Mouse (Mus musculus) midbrain, embryonic 16.5 days (tissue): ENCODE data around the gene Adgre5. TPM values are rescaled to one million over a fixed set of nuclear protein-coding genes. Genes with fewer than 3 reads are reported as not detected.

Source experiments
- ATAC-seq: fragments of 200-750 bp; cut with Nextera tagmentation; 2 replicates; pipeline ENCODE4 v1.8.0; 2017; ENCODE audit warnings: moderate TSS enrichment
- H3K27ac ChIP-seq: fragments of 300-500 bp; sonication (generic); 2 replicates; pipeline ENCODE4 v1.5.1; 2014; ENCODE audit warnings: mild to moderate bottlenecking, low read length, mixed read lengths
- H3K27me3 ChIP-seq: fragments of 300-500 bp; sonication (generic); 2 replicates; pipeline ENCODE4 v1.6.1; 2014; ENCODE audit warnings: low read depth, low read length, mixed read lengths; ENCODE audit not compliant: control insufficient read depth, insufficient read depth
- H3K36me3 ChIP-seq: fragments of 300-500 bp; sonication (generic); 2 replicates; pipeline ENCODE4 v1.6.1; 2014; ENCODE audit warnings: mild to moderate bottlenecking, low read length, moderate library complexity, mixed read lengths; ENCODE audit not compliant: control insufficient read depth, insufficient read depth
- H3K4me1 ChIP-seq: fragments of 300-500 bp; sonication (generic); 2 replicates; pipeline ENCODE4 v1.6.1; 2014; ENCODE audit warnings: mild to moderate bottlenecking, low read length, mixed read lengths; ENCODE audit not compliant: control insufficient read depth, insufficient read depth
- H3K4me2 ChIP-seq: fragments of 300-500 bp; sonication (generic); 2 replicates; pipeline ENCODE4 v1.6.1; 2014; ENCODE audit warnings: mild to moderate bottlenecking, low read length, mixed read lengths
- H3K4me3 ChIP-seq: fragments of 300-500 bp; sonication (generic); 2 replicates; pipeline ENCODE4 v1.5.1; 2014; ENCODE audit warnings: low read depth, mild to moderate bottlenecking, low read length, moderate library complexity, mixed read lengths
- H3K9ac ChIP-seq: fragments of 300-500 bp; sonication (generic); 2 replicates; pipeline ENCODE4 v1.6.1; 2014; ENCODE audit warnings: low read depth, low read length, mixed read lengths
- H3K9me3 ChIP-seq: fragments of 300-500 bp; sonication (generic); replicated peaks from 2 replicates; pipeline ENCODE4 v1.6.1; 2014; ENCODE audit warnings: mild to moderate bottlenecking, low read length, mixed read lengths; ENCODE audit not compliant: control insufficient read depth, poor library complexity, severe bottlenecking
- WGBS: fragments of 180-500 bp; shearing (Covaris S2); extraction: QIAGEN DNeasy Blood & Tissue Kit; methylation state at CpG from one replicate; pipeline ENCODE4 v1.1.7; 2014; 5-methylcytosine and 5-hydroxymethylcytosine counted together
- polyA plus RNA-seq: library from polyadenylated mRNA; unstranded; fragments of >200 nt; fragmentation: Nextera tagmentation; extraction: Ambion mirVana; gene quantifications from 2 replicates; pipeline ENCODE4 v1.2.1, GENCODE M21; 2015

Gene Adgre5
- 10.9 and 11.2 TPM in 2 replicates for polyA plus RNA-seq

- under 1% methylated on average over 47 of the region's 56 CpGs for WGBS
- Histone ChIP-seq H3K4me2 (peak within 1 kb of the TSS; percentile 90), H3K27ac (peak within 1 kb of the TSS; percentile 18; the same call in 1 of the 2 replicates), H3K9me3 (no peaks in the 10 kb centered on the region), H3K27me3 (peaks cover 21% of the 10 kb centered on the region), H3K36me3 (no peaks in the 10 kb centered on the region), H3K9ac (peak within 1 kb of the TSS; percentile 68), H3K4me3 (peak within 1 kb of the TSS; percentile 47), H3K4me1 (peaks cover 4% of the 10 kb centered on the region; the same call in 1 of the 2 replicates)
- ATAC-seq: no peak
These were observed at the start of gene Adgre5 for GRCm38 (mm10) chr8:83740976-83741741. Adgre5 (minus strand) TSS chr8:83741326.

GRCm38 (mm10) chr8:83789826-83790225, 48.7 kb upstream of the Adgre5 start:
- Histone ChIP-seq H3K4me3 (no peak overlapping the region), H3K36me3 (no peaks in the 10 kb centered on the region), H3K27me3 (no peaks in the 10 kb centered on the region), H3K27ac (no peak overlapping the region), H3K9ac (no peak overlapping the region), H3K4me1 (no peaks in the 10 kb centered on the region), H3K4me2 (no peak overlapping the region), H3K9me3 (no peaks in the 10 kb centered on the region)
- 83% methylated on average over 4 of the region's 4 CpGs for WGBS
- ATAC-seq: no peak

- 80% methylated on average over 10 of the region's 10 CpGs for WGBS
- no peak overlapping the region for H3K4me2 ChIP-seq
These were observed 43.9 kb upstream of the Adgre5 start for GRCm38 (mm10) chr8:83785046-83785445.

GRCm38 (mm10) chr8:83782832-83783558, 41.9 kb upstream of the Adgre5 start:
- H3K27me3 ChIP-seq: no peaks in the 10 kb centered on the region
- no peaks in the 10 kb centered on the region for H3K9me3 ChIP-seq
- peak overlapping the region; percentile 13 for H3K4me3 ChIP-seq
- H3K27ac ChIP-seq: peak overlapping the region; percentile 64
- no peaks in the 10 kb centered on the region for H3K36me3 ChIP-seq
- peak; percentile 91 for ATAC-seq
- peak overlapping the region; percentile 45 for H3K4me2 ChIP-seq
- H3K4me1 ChIP-seq: peaks cover 7% of the 10 kb centered on the region; the same call in 1 of the 2 replicates
- WGBS: 11% methylated on average over 28 of the region's 28 CpGs
- H3K9ac ChIP-seq: no peak overlapping the region

More at GRCm38 (mm10) chr8:83785046-83785445, 43.9 kb upstream of the Adgre5 start:
- Histone ChIP-seq H3K9me3 (no peaks in the 10 kb centered on the region), H3K27ac (no peak overlapping the region), H3K27me3 (no peaks in the 10 kb centered on the region), H3K4me1 (peaks cover 7% of the 10 kb centered on the region; the same call in 1 of the 2 replicates), H3K36me3 (no peaks in the 10 kb centered on the region), H3K4me3 (no peak overlapping the region), H3K9ac (no peak overlapping the region)
- no peak for ATAC-seq

- Histone ChIP-seq H3K4me2 (no peak overlapping the region), H3K9ac (no peak overlapping the region), H3K27ac (no peak overlapping the region), H3K4me1 (peaks cover 7% of the 10 kb centered on the region; the same call in 1 of the 2 replicates), H3K36me3 (no peaks in the 10 kb centered on the region), H3K4me3 (no peak overlapping the region), H3K9me3 (no peaks in the 10 kb centered on the region), H3K27me3 (no peaks in the 10 kb centered on the region)
- ATAC-seq: no peak
- 71% methylated on average over 5 of the region's 5 CpGs for WGBS
These were observed 38.5 kb upstream of the Adgre5 start for GRCm38 (mm10) chr8:83779610-83780009.

- H3K4me2 ChIP-seq: no peak overlapping the region
- H3K27me3 ChIP-seq: no peaks in the 10 kb centered on the region
- no peak for ATAC-seq
- 81% methylated on average over 3 of the region's 3 CpGs for WGBS
- no peak overlapping the region for H3K4me3 ChIP-seq
- H3K9ac ChIP-seq: no peak overlapping the region
- no peak overlapping the region for H3K27ac ChIP-seq
- peaks cover 3% of the 10 kb centered on the region; the same call in 1 of the 2 replicates for H3K4me1 ChIP-seq
- H3K36me3 ChIP-seq: no peaks in the 10 kb centered on the region
- no peaks in the 10 kb centered on the region for H3K9me3 ChIP-seq
These were observed 36.9 kb upstream of the Adgre5 start for GRCm38 (mm10) chr8:83778051-83778450.

GRCm38 (mm10) chr8:83776632-83777031, 35.5 kb upstream of the Adgre5 start:
- no peak overlapping the region for H3K4me2 ChIP-seq
- WGBS: 40% methylated on average over 4 of the region's 4 CpGs

GRCm38 (mm10) chr8:83774221-83774620, 33.1 kb upstream of the Adgre5 start:
- Histone ChIP-seq H3K4me1 (peaks cover 3% of the 10 kb centered on the region; the same call in 1 of the 2 replicates), H3K9ac (no peak overlapping the region), H3K27me3 (no peaks in the 10 kb centered on the region), H3K9me3 (no peaks in the 10 kb centered on the region), H3K4me2 (no peak overlapping the region), H3K36me3 (no peaks in the 10 kb centered on the region), H3K4me3 (no peak overlapping the region), H3K27ac (no peak overlapping the region)
- WGBS: 95% methylated on average over 2 of the region's 2 CpGs
- ATAC-seq: no peak

More at GRCm38 (mm10) chr8:83776632-83777031, 35.5 kb upstream of the Adgre5 start:
- Histone ChIP-seq H3K4me1 (peaks cover 3% of the 10 kb centered on the region; the same call in 1 of the 2 replicates), H3K9me3 (no peaks in the 10 kb centered on the region), H3K27ac (no peak overlapping the region), H3K9ac (no peak overlapping the region), H3K4me3 (no peak overlapping the region), H3K27me3 (no peaks in the 10 kb centered on the region), H3K36me3 (no peaks in the 10 kb centered on the region)
- no peak for ATAC-seq
